ENCODE assay signal across 9 mouse cellular contexts in the genomic region with DNA sequence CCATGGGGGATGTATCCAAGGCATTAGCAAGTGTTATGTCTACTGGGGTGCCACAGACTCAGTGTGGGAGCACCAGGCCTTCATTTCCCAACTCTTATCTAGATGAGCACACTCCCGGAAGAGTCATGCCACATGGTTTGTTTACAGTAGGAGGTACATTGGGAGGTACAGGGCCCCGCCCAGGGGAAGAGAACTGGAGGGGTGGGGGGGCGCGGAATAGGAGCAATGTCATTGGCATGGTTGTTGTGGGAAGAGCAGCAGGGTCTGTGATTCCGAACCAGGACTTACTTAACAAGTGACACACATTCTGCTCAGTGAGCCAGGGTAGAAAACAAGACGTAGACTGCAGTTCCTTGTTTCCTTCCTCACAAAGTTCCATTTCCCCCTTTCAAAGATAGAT.
DNase-seq lines count a peak whose midpoint lies in the region; ATAC-seq and TF ChIP-seq lines count a peak whose summit lies in the region.
"Had no signal": no experiment of that assay in that cellular context is flagged by ENCODE, and none has a peak within 500 bp of the region (broad histone marks: within the 10 kb centered on the region; RNA-seq: fewer than 3 reads in every experiment).

No protein-coding gene starts in this region.

- no peaks in the 10 kb centered on the region for H3K79me2 ChIP-seq in liver, adult 2 months (ENCODE audit: control insufficient read depth, insufficient read depth, low read length)

- TF ChIP-seq POLR2A in bone marrow, adult 2 months (IDR thresholded peaks at IDR 0.05; ENCODE audit: borderline replicate concordance, control insufficient read depth, low read depth, low read length) = no peak
- TF ChIP-seq POLR2A in liver, adult 2 months (IDR thresholded peaks at IDR 0.05; ENCODE audit: extremely low read depth, insufficient read depth, low read length) = no peak
- no peak for TF ChIP-seq POLR2A in small intestine, adult 2 months (IDR thresholded peaks at IDR 0.05; ENCODE audit: low read depth, low read length)

- H3K27me3 ChIP-seq in liver, adult 2 months (ENCODE audit: control insufficient read depth, insufficient read depth, low read length) = no peaks in the 10 kb centered on the region
- H3K27me3 ChIP-seq in small intestine, adult 2 months (ENCODE audit: control insufficient read depth, insufficient read depth, low read length) = no peaks in the 10 kb centered on the region
- H3K27me3 ChIP-seq in midbrain, embryonic 16.5 days (ENCODE audit: control insufficient read depth, insufficient read depth, low read depth, low read length) = no peaks in the 10 kb centered on the region

- H3K9me3 ChIP-seq in midbrain, embryonic 16.5 days (replicated peaks; ENCODE audit: control insufficient read depth, low read length, poor library complexity, severe bottlenecking) = no peaks in the 10 kb centered on the region

- ATAC-seq in midbrain, embryonic 16.5 days = no peak

- peak; percentile 3 for DNase-seq in adrenal gland, adult 2 months
- DNase-seq in adrenal gland, adult 8-10 months = no peak
- peak; percentile 45 for DNase-seq in liver, adult 2 months (ENCODE audit: extremely low read depth, low read depth, low spot score)
- no peak for DNase-seq in MN1 (ENCODE audit: low spot score)
- no peak for DNase-seq in layer of hippocampus, postnatal 25 days (ENCODE audit: extremely low spot score in 1 of 2, low spot score in 1 of 2)
- DNase-seq: cerebellum, postnatal 25 days had no signal

- peak overlapping the region; percentile 98 for H3K27ac ChIP-seq in bone marrow, adult 2 months (ENCODE audit: control insufficient read depth, insufficient read depth, low read depth, low read length, poor library complexity)
- H3K27ac ChIP-seq in liver, adult 2 months (replicated peaks; ENCODE audit: insufficient read depth, low read depth, low read length) = peak overlapping the region; percentile 54
- H3K27ac ChIP-seq in small intestine, adult 2 months (ENCODE audit: insufficient read depth, low read depth, low read length) = peak overlapping the region; percentile 88
- no peak overlapping the region for H3K27ac ChIP-seq in midbrain, embryonic 16.5 days (ENCODE audit: low read length)

- no peak overlapping the region for H3K4me2 ChIP-seq in midbrain, embryonic 16.5 days (ENCODE audit: low read length)

- H3K4me3 ChIP-seq in bone marrow, adult 2 months (replicated peaks; ENCODE audit: control insufficient read depth, low read depth, low read length) = peak overlapping the region; percentile 13
- H3K4me3 ChIP-seq in liver, adult 2 months (ENCODE audit: insufficient read depth, low read depth, low read length) = no peak overlapping the region
- H3K4me3 ChIP-seq in small intestine, adult 2 months (ENCODE audit: low read depth, low read length) = no peak overlapping the region
- H3K4me3 ChIP-seq in midbrain, embryonic 16.5 days (ENCODE audit: low read depth, low read length) = no peak overlapping the region

- H3K36me3 ChIP-seq in liver, adult 2 months (ENCODE audit: control insufficient read depth, insufficient read depth, low read length) = no peaks in the 10 kb centered on the region
- H3K36me3 ChIP-seq in small intestine, adult 2 months (ENCODE audit: control insufficient read depth, insufficient read depth, low read length) = no peaks in the 10 kb centered on the region
- no peaks in the 10 kb centered on the region for H3K36me3 ChIP-seq in midbrain, embryonic 16.5 days (ENCODE audit: control insufficient read depth, insufficient read depth, low read length)

- TF ChIP-seq CTCF in bone marrow, adult 2 months (IDR thresholded peaks at IDR 0.05; ENCODE audit: control insufficient read depth, insufficient read depth, low read length) = no peak
- no peak for TF ChIP-seq CTCF in liver, adult 2 months (IDR thresholded peaks at IDR 0.05; ENCODE audit: low read depth, low read length)
- no peak for TF ChIP-seq CTCF in small intestine, adult 2 months (IDR thresholded peaks at IDR 0.05; ENCODE audit: extremely low read depth, insufficient read length, insufficient replicate concordance, low read depth, low read length)

- H3K4me1 ChIP-seq in bone marrow, adult 2 months (ENCODE audit: control insufficient read depth, insufficient read depth, low read length) = peaks cover 6% of the 10 kb centered on the region
- no peaks in the 10 kb centered on the region for H3K4me1 ChIP-seq in liver, adult 2 months (ENCODE audit: control insufficient read depth, insufficient read depth, low read length)
- peaks cover 12% of the 10 kb centered on the region; the same call in 1 of the 2 replicates for H3K4me1 ChIP-seq in small intestine, adult 2 months (ENCODE audit: control insufficient read depth, insufficient read depth, insufficient read length, low read length)
- no peaks in the 10 kb centered on the region for H3K4me1 ChIP-seq in midbrain, embryonic 16.5 days (ENCODE audit: control insufficient read depth, insufficient read depth, low read length)

- H3K9ac ChIP-seq in liver, adult 2 months (ENCODE audit: low read depth, low read length) = no peak overlapping the region
- no peak overlapping the region for H3K9ac ChIP-seq in midbrain, embryonic 16.5 days (ENCODE audit: low read depth, low read length)

- WGBS in bone marrow, adult 2 months = 1% methylated on average over 6 of the region's 6 CpGs
- WGBS in liver, adult 2 months = 80% methylated on average over 6 of the region's 6 CpGs
- WGBS in small intestine, adult 2 months = 60% methylated on average over 6 of the region's 6 CpGs
- 93% methylated on average over 6 of the region's 6 CpGs for WGBS in midbrain, embryonic 16.5 days

Comparison
In these comparisons a context has a peak if more than half of its experiments do, and no peak if none do; other contexts are left out.
1. DNase-seq: peak in adrenal gland, adult 2 months (single experiment) and liver, adult 2 months (single experiment); none in adrenal gland, adult 8-10 months (single experiment), MN1 (single experiment) and layer of hippocampus, postnatal 25 days (0 of 2).